Comparison of ENCODE assay signal across 34 mouse cellular contexts in genomic region chr10:77439026-77439425, GRCm38 (mm10).
"Had no signal": no experiment of that assay in that cellular context is flagged by ENCODE, and none has a peak within 500 bp of the region (broad histone marks: within the 10 kb centered on the region; RNA-seq: fewer than 3 reads in every experiment).

No protein-coding gene starts in this region.

- H3K27me3 ChIP-seq: heart, embryonic 12.5 days; heart, embryonic 15.5 days; hindbrain, embryonic 12.5 days; hindbrain, embryonic 15.5 days; intestine, embryonic 15.5 days; kidney, embryonic 15.5 days had no signal

- H3K9me3 ChIP-seq: heart, embryonic 10.5 days; heart, embryonic 12.5 days; heart, embryonic 13.5 days; heart, embryonic 15.5 days; hindbrain, embryonic 10.5 days; hindbrain, embryonic 12.5 days; hindbrain, embryonic 13.5 days; hindbrain, embryonic 15.5 days; intestine, embryonic 15.5 days; kidney, embryonic 15.5 days had no signal

- DNase-seq: heart, postnatal 10 days; heart, postnatal 14 days; heart, postnatal 36 days; heart, postnatal 4 days; kidney, adult 11 months; kidney, adult 18-20 months; kidney, adult 8-10 months; kidney, postnatal 10 days; kidney, postnatal 14 days; kidney, postnatal 25 days; kidney, postnatal 36 days; kidney, postnatal 4 days; layer of hippocampus, adult 9-11 months; layer of hippocampus, postnatal 36 days had no signal

- H3K4me2 ChIP-seq: heart, embryonic 11.5 days; heart, embryonic 12.5 days; heart, embryonic 13.5 days; heart, embryonic 15.5 days; hindbrain, embryonic 12.5 days; hindbrain, embryonic 13.5 days; hindbrain, embryonic 14.5 days; hindbrain, embryonic 15.5 days; intestine, embryonic 15.5 days; kidney, embryonic 15.5 days had no signal

- H3K9ac ChIP-seq: heart, embryonic 12.5 days; heart, embryonic 13.5 days; heart, embryonic 15.5 days; hindbrain, embryonic 12.5 days; hindbrain, embryonic 13.5 days; hindbrain, embryonic 14.5 days; hindbrain, embryonic 15.5 days; intestine, embryonic 15.5 days; kidney, embryonic 15.5 days had no signal

- H3K27ac ChIP-seq: heart, embryonic 10.5 days; heart, embryonic 13.5 days; heart, embryonic 15.5 days; hindbrain, embryonic 10.5 days; hindbrain, embryonic 12.5 days; hindbrain, embryonic 13.5 days; hindbrain, embryonic 14.5 days; hindbrain, embryonic 15.5 days; hindbrain, postnatal 0 days; intestine, embryonic 15.5 days; kidney, embryonic 15.5 days; kidney, postnatal 0 days; left cerebral cortex, adult 2 months had no signal

- H3K36me3 ChIP-seq: heart, embryonic 10.5 days; heart, embryonic 12.5 days; heart, embryonic 13.5 days; heart, embryonic 15.5 days; hindbrain, embryonic 10.5 days; hindbrain, embryonic 12.5 days; hindbrain, embryonic 13.5 days; hindbrain, embryonic 15.5 days; intestine, embryonic 15.5 days; kidney, embryonic 15.5 days had no signal

- ATAC-seq: hindbrain, embryonic 16.5 days; hindbrain, postnatal 0 days; inflammation-experienced regulatory T-cells, adult 6 months; intestine, embryonic 15.5 days; intestine, embryonic 16.5 days; intestine, postnatal 0 days had no signal

- H3K4me3 ChIP-seq: heart, embryonic 10.5 days; heart, embryonic 12.5 days; heart, embryonic 13.5 days; heart, embryonic 15.5 days; hindbrain, embryonic 10.5 days; hindbrain, embryonic 12.5 days; hindbrain, embryonic 13.5 days; hindbrain, embryonic 15.5 days; intestine, embryonic 15.5 days; kidney, embryonic 15.5 days; layer of hippocampus, adult 2 months; left cerebral cortex, adult 2 months had no signal
